Mouse (Mus musculus) c-Kit-negative CD71-positive TER-119-positive erythroid progenitor cells, embryonic 14.5 days (primary cell): ENCODE results near the gene Gm5475.
"Not testable (repeated sequence)": the region's sequence is repeated elsewhere in the genome, so short reads cannot be mapped to it uniquely, and the experiment has no call there.

Experiments
- DNase-seq: peaks from one replicate; pipeline ENCODE4 v3.0.0-alpha.2; 2013; ENCODE audit warnings: low read depth, low spot score

Gene Gm5475

GRCm38 (mm10) chr15:100421758-100422197 lies at the start of gene Gm5475:
Gene Gm5475, plus strand, starts transcription at chr15:100422147.
- DNase-seq, result not testable (repeated sequence)

GRCm38 (mm10) chr15:100375066-100375465 lies 46.9 kb upstream of the Gm5475 start:
- peak; percentile 38 for DNase-seq

GRCm38 (mm10) chr15:100377847-100378505 lies 44.0 kb upstream of the Gm5475 start:
- DNase-seq, result not testable (repeated sequence)

- DNase-seq, result no peak
Observed at GRCm38 (mm10) chr15:100379658-100380057, 42.3 kb upstream of the Gm5475 start.

- no peak for DNase-seq
Observed at GRCm38 (mm10) chr15:100380104-100380503, 41.8 kb upstream of the Gm5475 start.

- DNase-seq, result no peak
Observed at GRCm38 (mm10) chr15:100385705-100386104, 36.2 kb upstream of the Gm5475 start.

GRCm38 (mm10) chr15:100387544-100388223 lies 34.3 kb upstream of the Gm5475 start:
- no peak for DNase-seq

GRCm38 (mm10) chr15:100388224-100388835 lies 33.6 kb upstream of the Gm5475 start:
- DNase-seq, result no peak

- DNase-seq, result no peak
Observed at GRCm38 (mm10) chr15:100388886-100389285, 33.1 kb upstream of the Gm5475 start.

- DNase-seq, result no peak
Observed at GRCm38 (mm10) chr15:100391066-100391465, 30.9 kb upstream of the Gm5475 start.

GRCm38 (mm10) chr15:100391599-100391998 lies 30.3 kb upstream of the Gm5475 start:
- DNase-seq, result no peak

- DNase-seq, result no peak
Observed at GRCm38 (mm10) chr15:100393016-100393415, 28.9 kb upstream of the Gm5475 start.

- DNase-seq, result no peak
Observed at GRCm38 (mm10) chr15:100395561-100395960, 26.4 kb upstream of the Gm5475 start.

GRCm38 (mm10) chr15:100400592-100401250 lies 21.2 kb upstream of the Gm5475 start:
- DNase-seq, result no peak

GRCm38 (mm10) chr15:100401811-100402210 lies 20.1 kb upstream of the Gm5475 start:
- DNase-seq, result no peak

GRCm38 (mm10) chr15:100402347-100402746 lies 19.6 kb upstream of the Gm5475 start:
- no peak for DNase-seq

- DNase-seq, result no peak
Observed at GRCm38 (mm10) chr15:100402798-100403197, 19.1 kb upstream of the Gm5475 start.

GRCm38 (mm10) chr15:100403318-100404000 lies 18.5 kb upstream of the Gm5475 start:
- DNase-seq, result no peak

- no peak for DNase-seq
Observed at GRCm38 (mm10) chr15:100406088-100406487, 15.9 kb upstream of the Gm5475 start.

- DNase-seq, result peak; percentile 88
Observed at GRCm38 (mm10) chr15:100410918-100411672, 10.9 kb upstream of the Gm5475 start.

- no peak for DNase-seq
Observed at GRCm38 (mm10) chr15:100411731-100412130, 10.2 kb upstream of the Gm5475 start.
